Mouse (Mus musculus): Measurements from ENCODE around the gene Olfr63.
"Not testable (repeated sequence)": the region's sequence is repeated elsewhere in the genome, so short reads cannot be mapped to it uniquely, and the experiment has no call there.

The Olfr63 gene

DNA sequence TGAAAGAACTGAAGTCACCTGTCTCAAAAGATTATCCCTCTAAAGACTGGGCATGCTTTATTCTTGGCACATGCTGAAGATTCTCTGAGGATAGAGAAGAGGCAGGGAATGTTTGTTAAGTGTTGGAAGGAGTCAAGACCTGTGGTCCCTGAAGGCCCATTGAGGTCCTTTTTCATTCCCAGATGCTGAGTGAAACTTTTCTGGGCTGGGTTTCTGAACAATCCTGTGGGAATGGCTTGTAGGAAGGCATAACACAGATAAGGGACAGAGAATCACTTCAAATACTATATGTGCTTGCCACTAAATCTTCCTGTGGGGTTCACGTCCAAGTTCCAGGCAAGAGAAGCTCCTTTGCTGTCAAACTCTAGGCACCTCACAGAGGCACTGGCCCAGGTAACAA, at the start of gene Olfr63:
Gene Olfr63 (plus strand): TSS at position 301 of the 400 bp plus-strand sequence.
- in situ Hi-C loops (cut with MboI) = no loop called here

DNA sequence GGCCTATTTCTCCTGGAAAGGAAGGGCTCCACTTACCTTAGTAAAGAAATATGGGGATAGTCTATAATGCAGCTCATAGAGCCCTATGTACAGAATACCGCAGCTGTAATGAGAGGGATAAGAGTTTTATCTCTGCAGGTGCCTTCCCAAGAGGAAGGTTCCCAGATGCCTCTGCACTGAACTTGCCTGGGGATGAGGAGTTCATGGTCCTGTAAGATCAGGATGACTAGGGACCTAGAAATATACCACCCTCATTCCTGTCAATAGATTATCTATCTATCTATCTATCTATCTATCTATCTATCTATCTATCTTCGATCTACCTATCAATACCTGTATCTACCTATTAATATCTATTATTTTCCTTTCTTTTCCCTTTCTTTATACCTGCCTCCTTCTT, 42.9 kb upstream of the Olfr63 start, which contains the start of gene Olfr1564:
Gene Olfr1564 (minus strand): TSS at position 101 of the 400 bp plus-strand sequence.
- in situ Hi-C loops (cut with MboI) = no loop called here

DNA sequence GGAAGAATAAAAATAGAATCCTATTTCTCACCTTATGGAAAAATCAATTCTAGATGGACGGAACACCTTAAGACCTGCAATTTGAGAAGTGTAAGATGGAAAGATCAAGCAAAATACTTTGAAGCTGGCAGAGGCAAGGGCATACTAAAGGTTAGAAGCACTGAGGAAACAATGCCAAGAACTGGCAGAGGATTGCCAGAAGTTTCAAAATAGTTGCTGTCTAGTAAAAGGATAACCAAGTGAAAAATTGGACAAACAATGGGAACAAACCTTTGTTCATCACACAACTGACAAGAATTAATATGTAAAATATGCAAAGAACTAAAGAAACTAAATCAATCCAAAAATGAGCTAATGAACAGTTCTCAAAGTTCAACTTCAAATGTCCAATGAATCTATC, 27.8 kb upstream of the Olfr63 start:
- in situ Hi-C loops (cut with MboI) = not testable (repeated sequence)

DNA sequence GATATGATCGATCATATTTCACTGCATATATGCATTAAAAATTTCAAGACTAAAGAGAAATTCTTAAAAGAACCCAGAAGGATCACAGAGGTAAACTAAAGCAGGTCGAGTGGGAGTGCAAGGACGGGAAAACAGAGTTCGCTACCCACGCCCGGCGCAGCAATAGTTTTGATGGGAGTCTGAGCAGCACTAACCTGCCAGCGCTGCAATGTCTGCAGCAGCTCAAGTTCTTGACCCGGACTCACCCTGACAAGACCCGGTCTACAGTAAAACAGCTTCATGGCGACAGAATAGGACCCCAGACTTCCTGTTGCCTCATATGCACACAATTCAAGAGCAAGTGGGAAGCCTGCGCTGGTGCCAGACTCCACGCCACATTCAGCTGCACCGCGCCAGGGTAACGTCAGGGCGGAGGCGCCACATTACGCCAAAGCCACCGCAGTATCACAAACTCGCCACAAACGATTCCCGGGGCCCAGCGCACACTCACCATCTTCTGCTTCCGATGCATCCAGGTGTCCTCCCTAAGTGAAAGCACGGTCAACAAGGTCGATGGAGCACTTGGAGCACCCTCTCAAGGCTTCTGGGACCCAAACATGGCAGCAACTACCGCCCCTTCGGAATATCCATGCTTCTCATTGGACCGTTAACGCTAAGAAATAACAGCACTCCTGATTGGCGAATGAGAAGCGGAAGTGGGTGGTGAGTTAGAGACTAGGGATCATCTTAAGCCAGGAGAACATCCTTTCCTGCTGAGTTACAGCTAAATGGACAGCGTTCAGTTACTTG, 9.8 kb upstream of the Olfr63 start, which contains the start of gene Zfp955a:
Gene Zfp955a (minus strand): TSS at position 616 of the 789 bp plus-strand sequence.
- in situ Hi-C loops (cut with MboI) = not testable (repeated sequence)

DNA sequence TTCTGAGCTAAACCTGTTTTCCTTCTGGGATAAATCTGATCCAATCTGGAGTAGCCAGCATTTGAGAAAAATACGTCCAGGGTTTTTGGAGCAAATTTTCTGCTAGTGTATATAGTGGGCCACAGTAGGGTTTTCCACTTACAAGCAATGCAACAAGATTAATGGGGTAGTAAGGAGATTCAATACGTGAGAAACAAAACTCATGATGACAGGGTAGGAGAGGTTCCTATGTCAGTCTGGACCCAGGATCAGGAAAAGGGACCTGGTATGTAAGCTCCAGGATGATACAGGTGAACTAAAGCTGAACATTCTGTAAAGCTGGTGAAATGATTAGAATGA, 9.2 kb upstream of the Olfr63 start:
- in situ Hi-C loops (cut with MboI) = not testable (repeated sequence)

DNA sequence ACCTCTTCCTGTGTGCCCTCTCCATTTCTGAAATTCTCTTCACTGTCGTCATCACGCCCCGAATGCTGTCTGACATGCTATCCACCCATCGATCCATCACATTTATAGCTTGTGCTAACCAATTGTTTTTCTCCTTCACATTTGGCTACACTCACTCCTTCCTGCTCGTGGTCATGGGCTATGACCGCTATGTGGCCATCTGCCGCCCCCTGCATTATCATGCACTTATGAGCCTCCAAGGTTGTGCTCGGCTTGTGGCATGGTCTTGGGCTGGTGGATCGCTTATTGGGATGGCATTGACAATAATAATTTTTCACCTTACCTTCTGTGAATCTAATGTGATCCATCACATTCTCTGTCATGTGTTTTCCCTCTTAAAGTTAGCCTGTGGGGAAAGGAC, 4.4 kb downstream of the Olfr63 start:
- in situ Hi-C loops (cut with MboI) = no loop called here

DNA sequence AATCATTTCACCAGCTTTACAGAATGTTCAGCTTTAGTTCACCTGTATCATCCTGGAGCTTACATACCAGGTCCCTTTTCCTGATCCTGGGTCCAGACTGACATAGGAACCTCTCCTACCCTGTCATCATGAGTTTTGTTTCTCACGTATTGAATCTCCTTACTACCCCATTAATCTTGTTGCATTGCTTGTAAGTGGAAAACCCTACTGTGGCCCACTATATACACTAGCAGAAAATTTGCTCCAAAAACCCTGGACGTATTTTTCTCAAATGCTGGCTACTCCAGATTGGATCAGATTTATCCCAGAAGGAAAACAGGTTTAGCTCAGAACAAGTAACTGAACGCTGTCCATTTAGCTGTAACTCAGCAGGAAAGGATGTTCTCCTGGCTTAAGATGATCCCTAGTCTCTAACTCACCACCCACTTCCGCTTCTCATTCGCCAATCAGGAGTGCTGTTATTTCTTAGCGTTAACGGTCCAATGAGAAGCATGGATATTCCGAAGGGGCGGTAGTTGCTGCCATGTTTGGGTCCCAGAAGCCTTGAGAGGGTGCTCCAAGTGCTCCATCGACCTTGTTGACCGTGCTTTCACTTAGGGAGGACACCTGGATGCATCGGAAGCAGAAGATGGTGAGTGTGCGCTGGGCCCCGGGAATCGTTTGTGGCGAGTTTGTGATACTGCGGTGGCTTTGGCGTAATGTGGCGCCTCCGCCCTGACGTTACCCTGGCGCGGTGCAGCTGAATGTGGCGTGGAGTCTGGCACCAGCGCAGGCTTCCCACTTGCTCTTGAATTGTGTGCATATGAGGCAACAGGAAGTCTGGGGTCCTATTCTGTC, 24.8 kb downstream of the Olfr63 start, which contains the start of gene Zfp955b:
Gene Zfp955b (plus strand): TSS at position 506 of the 837 bp plus-strand sequence.
- in situ Hi-C loops (cut with MboI) = not testable (repeated sequence)

DNA sequence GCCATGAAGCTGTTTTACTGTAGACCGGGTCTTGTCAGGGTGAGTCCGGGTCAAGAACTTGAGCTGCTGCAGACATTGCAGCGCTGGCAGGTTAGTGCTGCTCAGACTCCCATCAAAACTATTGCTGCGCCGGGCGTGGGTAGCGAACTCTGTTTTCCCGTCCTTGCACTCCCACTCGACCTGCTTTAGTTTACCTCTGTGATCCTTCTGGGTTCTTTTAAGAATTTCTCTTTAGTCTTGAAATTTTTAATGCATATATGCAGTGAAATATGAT, 25.3 kb downstream of the Olfr63 start:
- in situ Hi-C loops (cut with MboI) = not testable (repeated sequence)

All from mature B cell (primary cell).